Mouse (Mus musculus): ENCODE measurements at regions not wholly inside any gene's neighbourhood (a gene's known extent, or its start where the extent isn't known, plus 50 kb on each side); places are given as distances from the start of the nearest gene placed in this dataset.

DNA sequence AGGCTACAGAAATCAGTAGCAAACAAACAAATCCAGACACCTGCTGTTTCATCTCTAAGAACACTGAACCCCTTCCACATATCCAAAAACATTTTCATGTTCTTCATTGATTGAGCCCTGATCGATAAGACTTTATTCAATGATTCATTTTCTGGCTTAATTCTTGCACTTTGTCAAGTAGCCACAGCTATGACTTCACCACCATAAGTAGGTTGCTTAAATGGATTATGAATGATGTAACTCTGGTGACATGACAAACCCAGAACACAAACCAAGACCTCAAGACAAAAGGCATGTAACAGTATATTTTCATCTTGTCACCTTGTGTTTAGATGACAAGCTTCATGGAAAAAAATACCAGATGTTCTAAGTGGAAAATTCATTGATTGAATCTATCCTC lies 123.1 kb upstream of the Cd180 start:
- DNase-seq (ENCODE audit: low spot score) = no peak

DNA sequence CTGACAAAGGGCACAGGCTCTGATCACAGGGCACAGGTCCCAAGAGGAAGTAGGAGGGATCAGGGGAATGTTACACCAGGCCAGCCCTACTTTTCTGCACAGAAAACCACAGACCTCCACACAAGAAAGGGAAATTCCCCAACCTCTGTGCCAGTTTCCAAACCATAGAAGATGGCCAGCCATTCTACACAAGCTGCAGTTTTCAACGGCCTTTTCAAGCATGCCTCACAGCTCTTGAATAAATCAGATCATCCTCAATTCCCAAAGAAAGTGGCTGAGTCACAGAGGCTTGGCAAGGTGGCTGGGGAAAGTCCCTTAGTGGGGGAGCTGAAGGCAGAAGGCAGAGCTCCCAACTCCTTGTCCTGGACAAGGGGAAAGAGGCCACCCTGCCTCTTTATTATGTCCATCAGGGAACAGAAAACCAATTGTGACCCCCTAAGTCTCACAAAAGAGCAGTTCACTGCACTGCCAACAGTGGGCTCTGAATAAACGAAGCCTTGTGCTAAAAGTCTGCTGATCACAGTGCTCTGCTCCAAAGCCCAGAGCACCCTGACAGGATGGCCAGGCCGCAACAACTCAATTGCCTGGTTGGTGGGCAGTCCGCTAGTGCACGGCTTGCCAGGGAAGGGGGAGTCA lies 120.0 kb upstream of the Cd180 start:
- DNase-seq (ENCODE audit: low spot score) = no peak

DNA sequence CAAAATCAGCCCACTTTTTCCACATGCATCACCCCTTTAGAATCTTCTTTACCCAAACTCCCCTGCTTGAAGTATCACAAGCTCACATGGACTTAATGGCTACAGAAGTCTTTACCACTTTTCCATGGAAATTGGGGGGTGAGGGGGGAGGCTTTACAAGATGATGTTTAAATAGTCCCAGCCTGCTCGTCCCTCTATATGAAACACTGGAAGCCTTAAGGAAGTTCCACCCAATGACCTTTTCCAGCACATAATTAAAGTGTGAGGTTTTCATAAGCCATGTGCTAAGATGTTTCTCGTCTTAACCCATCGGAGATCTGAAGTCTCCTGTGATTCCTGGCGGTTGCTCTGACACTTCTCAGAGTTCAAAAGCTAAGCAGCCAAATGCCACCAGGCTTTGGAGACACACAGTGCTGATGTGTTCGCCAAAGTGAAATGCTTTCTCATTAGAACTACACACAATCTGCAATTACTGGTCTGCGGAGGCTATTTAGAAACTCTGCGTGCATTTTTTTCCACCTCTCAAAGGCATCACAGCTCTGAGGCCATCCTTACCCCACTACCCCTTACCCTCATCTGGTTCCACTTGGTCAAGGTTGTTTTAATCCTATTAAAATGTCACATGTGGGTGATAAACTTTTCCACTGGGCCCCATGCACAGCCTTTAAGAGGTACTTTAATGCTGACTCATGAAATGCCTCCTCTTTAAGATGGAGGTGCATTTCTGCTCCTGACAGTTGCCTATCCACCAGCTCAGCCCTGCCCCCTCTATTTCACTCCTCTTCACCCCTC lies 116.3 kb upstream of the Cd180 start:
- DNase-seq (ENCODE audit: low spot score) = no peak

DNA sequence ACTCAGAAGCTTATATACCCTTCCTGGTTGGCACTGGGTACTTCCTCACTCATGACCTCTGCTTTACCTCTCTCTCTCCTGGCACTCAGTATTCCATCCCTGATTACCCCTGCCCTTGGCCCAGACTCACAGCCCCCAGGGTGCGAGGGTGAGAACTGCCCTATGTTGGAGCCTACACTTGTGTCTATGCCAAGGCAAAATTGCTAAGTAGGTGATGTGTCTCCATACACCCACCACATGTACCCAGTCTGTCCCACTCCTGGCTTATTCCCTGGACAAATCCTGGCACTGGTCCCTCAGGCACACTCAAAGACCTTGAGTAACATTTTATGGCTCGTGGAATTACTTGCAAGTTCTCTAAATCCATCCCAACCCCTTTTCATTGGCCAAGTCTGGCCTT lies 114.5 kb upstream of the Cd180 start:
- no peak for DNase-seq (ENCODE audit: low spot score)

DNA sequence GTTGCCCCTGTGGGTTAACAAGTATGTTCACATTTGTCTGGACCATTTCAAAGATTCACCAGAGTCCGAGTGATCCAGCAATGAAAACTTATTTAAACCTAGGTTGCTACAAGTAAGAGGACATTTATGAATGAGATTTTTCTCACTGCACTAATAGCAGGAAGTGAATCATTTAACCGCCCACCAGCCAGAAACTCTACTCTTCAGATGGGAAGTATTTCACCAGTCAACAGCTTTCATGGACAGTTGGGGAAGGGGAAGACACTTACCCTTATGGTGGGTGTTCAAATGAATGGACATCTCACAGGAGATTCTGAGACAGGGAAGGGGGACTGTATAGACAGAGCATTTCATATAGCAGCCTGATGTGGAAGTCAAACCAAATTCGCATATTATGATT lies 113.7 kb upstream of the Cd180 start:
- DNase-seq (ENCODE audit: low spot score) = no peak

DNA sequence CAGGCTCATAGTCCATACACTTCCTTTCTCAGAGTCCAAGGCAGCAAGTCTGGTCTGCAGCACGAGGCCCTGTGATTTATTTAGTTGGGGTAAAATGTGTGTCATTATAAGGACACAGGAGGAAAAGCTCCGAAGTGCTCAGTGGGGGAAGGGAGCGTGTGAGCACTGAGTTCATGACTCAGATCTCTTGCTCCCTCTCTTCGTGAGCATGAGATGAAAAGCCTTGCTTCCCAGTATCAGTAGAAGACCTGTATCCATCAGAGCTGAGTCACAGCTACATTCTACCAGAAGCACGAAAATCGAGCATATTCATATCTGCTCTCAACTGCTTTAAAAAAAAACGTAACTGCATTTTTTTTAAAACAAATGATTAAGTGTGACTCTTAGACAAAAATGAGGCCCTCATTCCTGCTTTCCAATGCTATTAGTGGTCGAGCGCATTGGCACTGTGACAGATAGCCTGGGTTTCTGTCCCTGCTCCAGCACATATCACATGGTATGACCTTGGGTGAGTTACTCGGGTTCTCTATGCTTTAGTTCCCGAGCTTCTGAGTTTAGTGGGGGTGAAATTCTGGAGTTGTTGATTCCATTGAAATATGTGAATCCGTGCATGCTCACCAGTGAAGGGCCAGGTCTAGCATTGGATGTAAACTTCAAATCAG lies 109.2 kb upstream of the Cd180 start:
- no peak for DNase-seq (ENCODE audit: low spot score)

DNA sequence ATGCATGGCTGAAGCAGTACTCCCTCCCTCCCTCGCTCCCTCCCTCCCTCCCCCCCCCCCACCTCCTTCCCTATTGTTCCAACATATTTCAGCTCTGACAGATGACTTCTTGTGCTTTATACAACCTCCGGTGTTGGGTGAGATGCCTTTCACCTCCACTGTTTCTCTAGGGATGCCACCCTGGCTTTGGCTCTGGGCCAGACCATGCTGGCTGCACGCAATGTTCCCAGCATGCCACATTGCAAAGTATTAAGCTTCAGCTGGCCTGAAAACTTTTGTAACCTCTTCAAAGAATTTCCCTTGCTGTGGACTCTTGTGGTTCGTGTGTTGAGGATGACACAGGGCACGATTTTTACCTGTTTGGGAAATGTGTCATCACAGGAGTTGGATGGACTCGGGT lies 107.1 kb upstream of the Cd180 start:
- DNase-seq (ENCODE audit: low spot score) = no peak

DNA sequence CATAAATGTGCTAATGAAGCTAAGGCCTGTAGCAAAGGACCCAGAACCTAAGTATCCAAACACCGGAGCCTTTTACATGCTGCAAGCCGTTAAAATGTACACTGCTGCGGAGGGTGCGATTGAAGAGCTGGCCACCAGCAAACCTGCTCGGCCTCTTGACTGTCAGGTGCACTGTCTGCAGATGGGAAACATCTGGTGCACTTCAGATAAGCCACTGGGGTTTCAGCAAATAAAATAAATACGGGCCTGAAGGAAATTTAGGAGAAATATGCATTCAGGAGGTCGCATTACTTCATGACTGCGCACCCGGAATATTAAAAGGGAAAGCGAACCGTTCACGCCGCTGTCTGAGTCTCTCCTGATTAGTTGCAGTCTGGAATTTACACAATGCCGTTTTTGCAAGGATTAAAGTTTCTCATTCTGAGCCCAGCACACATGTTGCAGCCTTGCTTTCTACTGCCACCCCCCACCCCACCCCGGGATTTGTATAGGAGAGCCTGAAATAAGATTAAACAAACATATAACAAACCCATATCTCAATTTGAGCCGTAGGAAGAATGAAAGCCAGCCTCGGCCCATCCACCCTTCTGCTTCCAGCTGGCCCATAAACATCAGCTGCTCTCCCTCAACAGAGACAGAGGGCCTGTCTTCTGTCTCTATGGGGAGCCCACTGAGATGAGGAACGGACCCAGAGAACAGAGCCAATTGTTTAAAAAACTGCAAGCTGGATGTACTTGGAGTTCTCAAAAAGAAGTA lies 103.5 kb upstream of the Cd180 start:
- DNase-seq (ENCODE audit: low spot score) = no peak

DNA sequence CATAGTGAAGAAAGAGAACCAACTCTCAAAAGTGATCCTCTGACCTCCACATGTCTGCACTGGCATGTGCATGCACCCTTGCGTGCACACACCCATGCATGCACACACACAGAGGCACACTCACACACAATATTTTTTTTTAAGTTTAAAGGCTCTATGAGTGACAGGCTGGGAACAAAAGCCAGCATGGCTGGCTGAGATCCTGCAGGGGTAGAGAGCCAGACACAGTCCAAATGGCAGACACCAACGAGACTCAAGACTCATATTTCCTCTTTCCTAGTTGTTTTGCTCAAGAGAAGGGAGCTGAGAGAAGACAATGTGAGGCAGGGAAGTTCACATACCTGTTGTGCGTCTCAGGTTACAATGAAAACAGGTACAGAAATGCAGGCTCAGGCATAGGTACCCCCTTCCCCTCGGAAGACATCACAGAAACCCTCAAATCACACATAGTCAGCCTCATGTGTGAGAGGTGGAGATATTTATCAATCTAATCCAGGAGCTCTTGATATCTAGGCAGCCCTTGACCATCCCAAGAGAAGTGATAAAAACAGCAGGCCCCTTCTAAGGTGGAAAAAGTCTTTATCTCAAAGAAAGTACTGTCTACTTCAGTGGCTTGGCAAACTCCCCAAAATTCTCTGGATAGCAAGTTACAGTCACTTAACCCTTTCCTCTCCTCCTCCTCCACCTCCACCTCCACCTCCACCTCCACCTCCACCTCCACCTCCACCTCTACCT lies 101.4 kb upstream of the Cd180 start:
- no peak for DNase-seq (ENCODE audit: low spot score)

DNA sequence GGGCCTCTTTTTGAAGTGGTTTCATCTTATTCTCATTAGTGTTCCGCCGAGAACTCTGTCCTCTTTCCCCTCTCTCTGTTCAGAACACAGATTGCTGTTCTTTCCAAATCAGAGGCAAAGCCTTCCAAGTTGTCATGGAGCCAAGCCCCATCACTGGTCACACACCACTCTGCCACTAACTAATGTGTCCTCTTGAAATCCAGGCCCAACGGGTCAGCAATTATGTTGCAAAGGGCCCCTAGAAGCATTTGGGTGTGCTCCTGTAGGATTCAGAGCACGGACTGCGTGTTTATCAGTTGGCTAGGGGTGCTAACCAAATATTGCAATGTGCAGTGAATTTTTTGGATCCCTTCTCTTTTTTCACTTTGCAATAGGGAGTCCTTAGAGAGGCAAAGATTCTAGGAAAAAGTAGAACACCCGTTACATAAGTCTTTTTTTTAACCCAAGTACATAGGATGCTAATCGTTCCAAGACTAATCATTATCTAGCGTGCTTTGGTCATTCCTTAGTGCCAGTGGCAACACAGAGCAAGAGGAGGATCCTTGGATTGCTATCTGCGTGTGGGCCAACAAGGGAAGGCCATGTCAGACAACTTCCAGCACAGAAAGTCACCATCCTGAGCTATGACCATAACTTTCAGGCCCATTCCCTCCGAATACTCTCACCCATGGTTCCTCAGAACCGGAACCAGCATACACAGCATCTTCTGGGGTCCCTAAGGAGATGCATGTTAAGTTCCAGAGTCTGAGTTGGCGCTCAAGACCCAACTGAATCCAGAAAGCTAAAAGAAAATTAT lies 99.8 kb upstream of the Cd180 start:
- DNase-seq (ENCODE audit: low spot score) = no peak

DNA sequence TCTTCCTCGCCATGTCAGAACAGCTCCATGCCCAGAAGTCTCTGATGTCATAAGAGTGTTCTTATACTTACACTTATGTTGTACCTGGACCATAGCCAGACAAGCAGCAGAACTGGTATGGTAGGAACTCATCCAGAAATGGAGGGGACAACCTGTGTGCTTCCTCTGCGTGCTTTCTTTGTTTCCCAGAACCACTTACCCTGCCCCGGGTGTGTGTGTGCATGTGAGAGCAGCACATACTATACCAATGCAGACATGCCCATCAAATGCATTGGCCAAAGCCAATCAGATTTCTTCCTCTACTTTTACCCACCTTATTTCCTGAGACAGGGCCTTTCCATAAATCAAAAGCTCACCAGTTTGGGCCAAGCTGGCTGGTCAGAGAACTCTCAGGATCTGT lies 99.2 kb upstream of the Cd180 start:
- no peak for DNase-seq (ENCODE audit: low spot score)

DNA sequence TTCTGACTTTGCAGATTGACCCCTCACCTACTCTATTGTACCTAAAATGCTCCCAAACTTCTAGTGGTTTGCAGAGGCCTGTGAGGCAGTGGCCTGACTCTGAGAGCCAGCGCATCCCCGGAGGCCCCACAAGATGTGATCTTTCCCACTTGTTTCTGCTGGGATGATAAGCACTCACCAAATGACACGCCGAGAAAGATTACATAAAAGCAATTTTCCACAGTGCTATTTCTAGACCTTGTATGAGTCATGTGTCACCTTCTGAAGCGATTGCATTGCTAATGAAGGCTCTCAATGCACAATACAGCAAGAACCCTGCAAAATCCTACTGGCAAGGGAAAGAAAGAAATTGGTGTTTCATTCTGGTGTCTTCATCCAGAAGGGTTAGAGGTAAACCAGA lies 97.8 kb upstream of the Cd180 start:
- DNase-seq (ENCODE audit: low spot score) = no peak

DNA sequence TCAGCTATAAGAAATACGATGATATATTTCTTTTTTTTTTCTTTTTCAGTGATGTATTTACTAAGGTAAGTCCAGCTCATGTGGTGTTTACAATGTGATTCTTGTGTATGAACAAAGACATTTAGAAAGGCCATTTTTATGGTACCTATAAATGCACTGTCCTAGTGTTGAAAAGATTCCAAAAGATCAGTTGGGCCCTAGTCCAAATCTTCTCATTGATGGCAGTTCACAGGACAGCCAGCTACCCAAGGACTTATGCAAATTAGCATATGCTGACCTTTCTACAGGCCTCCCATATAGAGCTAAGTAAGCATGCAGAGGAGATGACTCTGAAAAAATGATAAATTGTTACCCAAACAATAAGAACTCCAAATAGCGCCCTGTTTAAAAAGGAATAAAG lies 97.3 kb upstream of the Cd180 start:
- DNase-seq (ENCODE audit: low spot score) = no peak

DNA sequence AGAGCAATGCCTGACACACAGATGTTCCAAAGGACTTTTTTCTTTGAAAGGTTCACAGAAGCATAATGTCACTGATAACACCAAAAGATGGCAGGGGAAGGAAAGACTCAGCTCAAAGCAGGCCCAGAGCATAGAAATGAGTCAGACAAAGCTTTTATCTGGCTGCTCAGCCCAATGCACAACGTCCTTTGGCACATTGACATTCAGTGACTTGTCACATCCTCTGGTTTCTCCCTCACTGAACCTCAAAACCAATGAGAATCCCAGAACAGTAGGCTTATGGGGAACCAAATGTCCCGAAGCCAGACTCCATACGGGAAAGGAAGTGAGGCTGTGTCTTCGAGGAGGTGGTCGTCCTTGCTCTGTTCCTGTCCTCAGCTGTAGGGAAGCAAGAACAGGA lies 95.2 kb upstream of the Cd180 start:
- DNase-seq (ENCODE audit: low spot score) = no peak

DNA sequence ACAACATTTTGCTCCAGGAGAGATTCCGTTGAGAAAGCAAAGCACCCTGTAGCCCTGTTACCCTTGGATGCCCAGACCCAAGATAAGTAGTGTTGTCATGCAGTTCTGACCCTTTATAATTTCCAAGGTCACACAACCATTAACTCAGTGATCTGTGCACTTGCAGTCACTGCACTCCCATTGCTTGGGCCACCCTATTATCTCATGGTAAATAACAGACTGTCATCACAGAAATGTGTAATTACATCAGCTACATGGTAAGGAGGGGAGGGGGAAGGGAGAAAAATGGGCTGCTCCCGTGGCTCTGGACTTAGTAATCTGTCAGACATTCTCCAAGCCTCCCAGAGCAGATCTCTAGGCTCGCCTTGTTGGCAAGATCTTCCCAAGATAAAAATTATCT lies 93.8 kb upstream of the Cd180 start:
- no peak for DNase-seq (ENCODE audit: low spot score)

DNA sequence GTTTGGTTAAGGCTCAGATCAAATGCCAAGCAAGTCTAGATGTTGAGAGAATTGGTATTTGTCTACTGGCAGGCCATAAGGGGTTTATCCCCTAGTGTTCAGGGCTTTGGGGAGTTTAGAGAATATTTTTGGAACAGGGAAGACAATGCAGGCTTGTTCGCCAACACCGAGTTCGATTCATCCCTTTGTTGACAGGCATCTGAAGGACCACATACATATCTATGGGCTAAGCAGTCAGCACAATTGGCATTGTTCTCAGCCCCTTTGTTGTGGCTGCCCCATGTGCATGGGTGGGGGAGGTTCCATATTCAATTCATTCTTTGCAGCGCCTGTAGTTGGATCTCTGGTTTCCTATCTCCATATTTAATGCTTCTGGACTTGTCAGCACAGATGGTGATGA lies 93.3 kb upstream of the Cd180 start:
- no peak for DNase-seq (ENCODE audit: low spot score)

DNA sequence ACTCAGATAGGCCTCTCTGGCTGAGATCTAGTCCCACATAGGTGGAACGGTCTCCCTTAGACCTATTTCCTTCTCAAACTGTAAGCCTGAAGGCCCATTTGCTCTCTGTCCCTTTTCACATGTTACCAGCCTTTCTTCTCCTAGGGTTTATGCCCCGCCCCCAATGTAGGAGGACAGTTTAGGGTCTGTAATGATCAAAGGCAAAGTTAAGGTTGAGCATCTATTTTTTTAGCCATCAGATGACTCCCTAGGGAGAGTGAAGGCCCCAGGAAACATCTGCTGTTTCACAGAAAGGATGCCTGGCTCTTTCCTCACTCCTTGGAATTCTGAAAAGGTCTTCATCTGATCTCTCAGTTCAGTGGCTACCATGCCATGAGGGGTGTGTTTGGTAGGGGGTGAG lies 68.9 kb upstream of the Cd180 start:
- DNase-seq (ENCODE audit: low spot score) = no peak

DNA sequence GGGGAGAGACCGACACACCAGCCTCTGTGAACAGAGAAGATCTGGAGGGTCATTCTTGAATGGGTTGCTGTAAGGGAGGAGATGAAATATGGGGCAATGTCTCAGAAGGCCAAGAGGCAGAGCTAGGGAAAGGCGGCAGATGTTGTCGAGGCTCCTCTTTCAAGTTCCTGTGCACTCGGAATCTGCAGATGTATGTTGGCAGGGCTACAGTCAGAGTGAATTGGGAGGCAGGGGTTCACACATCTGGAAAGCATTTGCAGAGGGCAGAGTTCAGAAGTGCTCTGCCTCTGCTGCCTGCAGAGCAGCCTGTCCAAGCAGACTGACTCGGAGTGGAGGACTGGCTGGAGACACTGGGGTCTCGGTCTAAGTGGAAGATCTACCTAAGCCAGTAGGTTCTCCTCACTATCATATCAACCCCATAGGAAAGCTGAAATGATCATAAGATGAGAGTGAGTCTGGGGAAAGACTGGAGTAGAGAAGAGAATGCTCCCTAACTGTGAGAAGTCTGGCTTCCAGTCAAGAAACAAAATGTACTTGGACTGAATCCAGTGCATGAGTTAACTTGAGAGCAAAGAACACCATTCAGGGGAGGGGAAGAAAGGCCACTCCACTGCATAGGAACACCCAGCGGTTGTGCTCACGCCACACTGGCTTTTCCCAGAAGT lies 68.1 kb upstream of the Cd180 start:
- no peak for DNase-seq (ENCODE audit: low spot score)

DNA sequence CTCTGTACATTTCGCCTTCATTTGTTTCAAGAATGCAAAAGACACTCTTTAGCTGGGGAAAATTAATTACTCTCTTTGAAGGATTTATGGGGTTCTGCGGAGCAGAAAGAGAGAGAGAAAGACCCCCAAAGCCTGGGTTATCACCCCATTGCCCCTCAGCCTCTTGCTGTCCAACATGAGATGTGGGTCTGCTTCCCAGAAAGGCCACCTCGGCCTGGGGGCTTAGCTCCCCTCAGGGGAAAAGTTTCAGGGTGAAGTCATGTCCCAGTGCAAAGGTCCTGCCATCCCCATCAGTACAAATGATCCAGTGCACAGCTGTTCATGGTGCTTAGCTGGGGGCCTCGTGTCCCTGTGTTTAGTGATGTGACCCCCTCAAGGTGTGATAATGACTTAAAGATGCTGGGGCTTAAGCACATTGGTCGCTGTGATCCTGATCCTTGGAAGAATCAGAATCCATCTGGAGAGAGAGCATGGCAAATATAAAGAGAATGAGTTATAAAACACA lies 67.5 kb upstream of the Cd180 start:
- DNase-seq (ENCODE audit: low spot score) = no peak

DNA sequence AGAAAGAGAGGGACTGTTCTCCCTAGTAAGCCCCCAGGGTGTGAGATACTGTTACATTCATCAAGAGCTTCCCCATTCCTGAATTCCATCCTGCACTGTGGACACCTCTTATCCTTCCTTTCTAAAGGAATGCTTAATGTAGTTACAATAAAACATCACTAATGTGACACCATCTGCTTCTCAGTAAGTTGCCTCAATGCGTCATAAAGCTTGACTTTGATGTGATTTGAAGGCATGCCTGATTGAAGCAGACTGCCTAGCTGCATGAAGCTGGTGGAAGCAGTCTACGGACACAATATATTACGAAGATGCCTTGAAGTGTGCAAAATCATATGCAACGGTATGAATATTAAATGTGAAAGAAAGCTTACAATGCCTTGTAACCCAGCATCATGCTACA lies 65.6 kb upstream of the Cd180 start:
- no peak for DNase-seq (ENCODE audit: low spot score)
